Mouse (Mus musculus) hindbrain, embryonic 15.5 days (tissue): ENCODE data around the gene Arl13a. TPM values are rescaled to one million over a fixed set of nuclear protein-coding genes. Genes with fewer than 3 reads are reported as not detected.
A peak's percentile ranks its signal among the peaks of the same experiment; 100 is the strongest.
"Not testable (repeated sequence)": the region's sequence is repeated elsewhere in the genome, so short reads cannot be mapped to it uniquely, and the experiment has no call there.

ENCODE experiments used
- ATAC-seq: fragments of 200-750 bp; cut with Nextera tagmentation; 2 replicates; pipeline ENCODE4 v1.8.0; 2017; ENCODE audit warnings: low read depth, moderate number of reproducible peaks, moderate TSS enrichment; ENCODE audit not compliant: low FRiP score
- H3K27ac ChIP-seq: fragments of 300-500 bp; sonication (generic); replicated peaks from 2 replicates; pipeline ENCODE4 v1.5.1; 2015; ENCODE audit warnings: mild to moderate bottlenecking, inconsistent platforms
- H3K27me3 ChIP-seq: fragments of 300-500 bp; sonication (generic); 2 replicates; pipeline ENCODE4 v1.6.1; 2015; ENCODE audit warnings: control low read depth, inconsistent platforms
- H3K36me3 ChIP-seq: fragments of 300-500 bp; sonication (generic); 2 replicates; pipeline ENCODE4 v1.6.1; 2015; ENCODE audit warnings: control low read depth, inconsistent platforms
- H3K4me1 ChIP-seq: fragments of 300-500 bp; sonication (generic); replicated peaks from 2 replicates; pipeline ENCODE4 v1.6.1; 2015; ENCODE audit warnings: control low read depth, inconsistent platforms
- H3K4me2 ChIP-seq: fragments of 300-500 bp; sonication (generic); 2 replicates; pipeline ENCODE4 v1.6.1; 2015; ENCODE audit warnings: moderate library complexity, mild to moderate bottlenecking, inconsistent platforms
- H3K4me3 ChIP-seq: fragments of 300-500 bp; sonication (generic); 2 replicates; pipeline ENCODE4 v1.5.1; 2015; ENCODE audit warnings: mild to moderate bottlenecking, inconsistent platforms
- H3K9ac ChIP-seq: fragments of 300-500 bp; sonication (generic); 2 replicates; pipeline ENCODE4 v1.6.1; 2015; ENCODE audit warnings: inconsistent platforms
- H3K9me3 ChIP-seq: fragments of 300-500 bp; sonication (generic); 2 replicates; pipeline ENCODE4 v1.6.1; 2016; ENCODE audit warnings: control low read depth, inconsistent platforms
- WGBS: fragments of 180-500 bp; shearing (Covaris S2); methylation state at CpG from one replicate; pipeline ENCODE4 v1.1.7; 2015; 5-methylcytosine and 5-hydroxymethylcytosine counted together
- polyA plus RNA-seq: library from polyadenylated mRNA; unstranded; fragments of >200 nt; fragmentation: Nextera tagmentation; extraction: Ambion mirVana; gene quantifications from 2 replicates; pipeline ENCODE4 v1.2.1, GENCODE M21; 2015

The Arl13a gene
- not detected in 2 replicates for polyA plus RNA-seq

DNA sequence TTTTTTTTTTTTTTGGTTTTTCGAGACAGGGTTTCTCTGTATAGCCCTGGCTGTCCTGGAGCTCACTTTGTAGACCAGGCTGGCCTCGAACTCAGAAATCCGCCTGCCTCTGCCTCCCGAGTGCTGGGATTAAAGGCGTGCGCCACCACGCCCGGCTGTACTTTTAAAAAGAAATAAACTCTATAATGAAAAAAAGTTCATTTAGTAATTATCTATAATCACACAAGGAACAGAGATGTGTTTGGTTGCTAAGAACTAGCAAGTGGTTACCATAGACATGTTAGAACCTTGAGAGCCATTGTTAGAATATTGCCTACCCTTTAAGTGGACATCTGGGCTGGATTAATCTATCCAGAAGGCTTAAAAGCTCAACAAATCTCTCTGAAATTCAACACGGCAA, at the start of gene Arl13a:
Arl13a (plus strand) TSS at position 301 of the 400 bp plus-strand sequence.
- H3K4me2 ChIP-seq, H3K4me3 ChIP-seq, H3K36me3 ChIP-seq, ATAC-seq, H3K9ac ChIP-seq, H3K27me3 ChIP-seq, H3K27ac ChIP-seq, H3K9me3 ChIP-seq, H3K4me1 ChIP-seq: not testable (repeated sequence)
- WGBS, result 97% methylated on average over 9 of the region's 9 CpGs

- ATAC-seq, result no peak
These were observed 47.3 kb upstream of the Arl13a start for GRCm38 (mm10) chrX:134140024-134140423.

DNA sequence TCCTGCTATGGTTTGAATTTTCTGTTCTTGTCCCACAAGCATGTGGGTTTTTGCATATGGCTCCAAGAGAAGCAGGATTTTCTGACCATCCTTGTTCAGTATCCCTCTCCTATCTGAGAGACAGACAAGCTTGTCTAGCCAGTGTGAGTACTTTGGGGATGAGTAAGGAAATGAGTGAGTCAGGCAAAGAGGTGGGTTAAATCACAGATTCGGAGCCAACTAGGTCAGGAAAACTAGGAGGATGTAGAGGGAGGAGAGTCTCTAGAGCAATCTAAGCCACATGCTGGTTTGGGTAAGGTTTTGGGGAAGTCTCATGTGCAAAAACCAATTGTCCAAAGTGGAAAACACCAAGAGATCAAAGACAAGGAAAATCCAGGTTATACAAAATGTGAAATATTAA, 45.8 kb upstream of the Arl13a start:
- 83% methylated on average over 1 of the region's 1 CpGs for WGBS
- no peak for ATAC-seq
- Histone ChIP-seq H3K4me3 (no peak overlapping the region), H3K9me3 (no peaks in the 10 kb centered on the region), H3K27ac (no peak overlapping the region), H3K27me3 (no peaks in the 10 kb centered on the region), H3K4me1 (no peaks in the 10 kb centered on the region), H3K36me3 (no peaks in the 10 kb centered on the region), H3K9ac (no peak overlapping the region), H3K4me2 (no peak overlapping the region)

More at GRCm38 (mm10) chrX:134140024-134140423, 47.3 kb upstream of the Arl13a start:
- WGBS, result 80% methylated on average over 6 of the region's 6 CpGs
- Histone ChIP-seq H3K4me2 (no peak overlapping the region), H3K36me3 (no peaks in the 10 kb centered on the region), H3K4me3 (no peak overlapping the region), H3K9ac (no peak overlapping the region), H3K27ac (no peak overlapping the region), H3K4me1 (no peaks in the 10 kb centered on the region), H3K27me3 (no peaks in the 10 kb centered on the region), H3K9me3 (no peaks in the 10 kb centered on the region)

GRCm38 (mm10) chrX:134141986-134142385, 45.3 kb upstream of the Arl13a start:
- no peaks in the 10 kb centered on the region for H3K36me3 ChIP-seq
- no peak overlapping the region for H3K4me3 ChIP-seq
- WGBS, result 93% methylated on average over 4 of the region's 4 CpGs
- no peaks in the 10 kb centered on the region for H3K4me1 ChIP-seq
- no peak overlapping the region for H3K4me2 ChIP-seq
- no peaks in the 10 kb centered on the region for H3K9me3 ChIP-seq
- no peak overlapping the region for H3K9ac ChIP-seq
- H3K27me3 ChIP-seq, result no peaks in the 10 kb centered on the region
- no peak for ATAC-seq
- no peak overlapping the region for H3K27ac ChIP-seq

DNA sequence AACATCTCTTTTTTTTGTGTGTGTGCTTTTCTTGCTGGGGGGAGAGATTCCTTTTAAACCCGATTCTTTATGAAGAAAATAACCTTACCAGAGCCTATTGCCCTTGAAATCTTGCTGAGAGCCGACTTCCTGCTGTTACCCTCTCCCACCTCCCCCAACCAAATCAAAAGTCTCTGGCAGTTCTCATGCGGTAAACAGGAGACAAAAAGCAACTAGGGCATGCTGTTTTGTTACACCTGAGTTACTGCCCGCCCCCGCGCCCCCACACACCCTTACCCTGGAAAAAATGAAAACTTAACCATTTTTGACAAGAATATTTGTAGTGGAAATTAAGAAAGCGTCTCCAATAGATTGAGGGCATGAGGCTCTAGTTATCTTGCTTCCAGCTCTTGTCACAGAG, 29.1 kb upstream of the Arl13a start:
- no peak for ATAC-seq
- whole genome bisulfite sequencing, result 38% methylated on average over 7 of the region's 7 CpGs
- Histone ChIP-seq H3K27ac (no peak overlapping the region), H3K9me3 (no peaks in the 10 kb centered on the region), H3K4me3 (no peak overlapping the region), H3K4me1 (no peaks in the 10 kb centered on the region), H3K27me3 (0 out of 2 replicates have a peak, but pooled peaks cover 3% of the 10 kb centered on the region), H3K4me2 (no peak overlapping the region), H3K9ac (no peak overlapping the region), H3K36me3 (no peaks in the 10 kb centered on the region)

DNA sequence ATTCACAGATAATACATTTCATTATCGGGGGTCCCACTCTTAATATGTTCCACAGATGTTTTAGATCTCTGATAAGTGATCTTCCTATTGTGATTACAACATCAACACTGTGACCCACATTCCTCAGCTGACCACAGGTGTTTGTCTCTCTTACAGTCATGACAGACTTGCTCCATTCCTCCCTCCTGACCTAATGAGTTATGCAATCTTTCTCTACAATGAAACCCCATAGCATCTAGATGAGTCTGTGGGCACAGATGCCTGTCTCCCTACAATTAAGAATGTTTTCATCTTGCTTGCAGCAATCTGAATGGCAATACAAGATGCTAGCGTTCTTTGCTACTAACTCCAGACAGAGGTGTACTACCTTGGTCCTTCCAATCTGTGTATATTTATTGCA, 26.9 kb upstream of the Arl13a start:
- no peak overlapping the region for H3K9ac ChIP-seq
- no peaks in the 10 kb centered on the region for H3K4me1 ChIP-seq
- WGBS, result 83% methylated on average over 2 of the region's 2 CpGs
- H3K36me3 ChIP-seq, result no peaks in the 10 kb centered on the region
- H3K4me3 ChIP-seq, result no peak overlapping the region
- H3K27ac ChIP-seq, result no peak overlapping the region
- no peak for ATAC-seq
- 0 out of 2 replicates have a peak, but pooled peaks cover 3% of the 10 kb centered on the region for H3K27me3 ChIP-seq
- H3K9me3 ChIP-seq, result no peaks in the 10 kb centered on the region
- no peak overlapping the region for H3K4me2 ChIP-seq

DNA sequence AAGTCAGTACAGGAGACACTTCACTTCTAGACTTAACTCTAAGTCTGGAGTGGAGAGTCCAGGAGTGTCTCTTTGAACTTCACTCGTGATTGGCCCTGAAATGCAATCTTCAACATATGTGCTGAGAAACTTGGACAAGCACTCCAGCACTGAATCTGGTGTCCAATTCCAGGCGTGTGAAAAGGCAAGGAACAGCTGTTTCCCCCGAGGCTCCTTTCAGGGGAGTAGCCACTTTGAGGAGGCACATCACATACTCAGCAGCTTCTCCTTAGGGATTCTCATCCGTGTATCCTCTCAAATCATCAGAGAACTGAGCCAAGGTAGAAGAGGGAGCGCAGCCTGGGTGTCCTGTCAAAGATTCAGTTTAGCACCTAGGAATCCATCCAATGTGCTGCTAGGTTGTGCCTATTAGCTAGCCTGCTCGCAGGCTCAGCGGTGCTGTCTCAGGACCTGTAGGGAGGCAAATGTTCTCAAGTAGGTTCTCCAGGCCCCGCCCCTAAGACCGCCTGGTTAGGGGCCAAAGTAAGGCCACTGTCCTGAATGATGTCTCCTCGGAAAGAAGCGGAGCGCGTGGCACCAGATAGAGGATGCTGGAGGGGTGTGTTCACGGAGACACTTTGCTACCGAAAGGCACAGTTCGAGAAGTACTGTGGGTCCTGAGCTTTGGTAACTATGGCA, 25.1 kb upstream of the Arl13a start, which contains the start of gene Xkrx:
Xkrx (minus strand) TSS at position 34 of the 678 bp plus-strand sequence.
- peak within 1 kb of the TSS; percentile 59 for H3K4me2 ChIP-seq
- 0 out of 2 replicates have a peak, but pooled peaks cover 3% of the 10 kb centered on the region for H3K27me3 ChIP-seq
- H3K4me3 ChIP-seq, result peak within 1 kb of the TSS; percentile 41
- ATAC-seq, result no peak
- no peak within 1 kb of the TSS for H3K27ac ChIP-seq
- H3K9ac ChIP-seq, result 0 out of 2 replicates have a peak within 1 kb of the TSS, but pooled peaks have one; percentile 10
- H3K9me3 ChIP-seq, result no peaks in the 10 kb centered on the region
- H3K4me1 ChIP-seq, result no peaks in the 10 kb centered on the region
- no peaks in the 10 kb centered on the region for H3K36me3 ChIP-seq
- 32% methylated on average over 16 of the region's 16 CpGs for WGBS

DNA sequence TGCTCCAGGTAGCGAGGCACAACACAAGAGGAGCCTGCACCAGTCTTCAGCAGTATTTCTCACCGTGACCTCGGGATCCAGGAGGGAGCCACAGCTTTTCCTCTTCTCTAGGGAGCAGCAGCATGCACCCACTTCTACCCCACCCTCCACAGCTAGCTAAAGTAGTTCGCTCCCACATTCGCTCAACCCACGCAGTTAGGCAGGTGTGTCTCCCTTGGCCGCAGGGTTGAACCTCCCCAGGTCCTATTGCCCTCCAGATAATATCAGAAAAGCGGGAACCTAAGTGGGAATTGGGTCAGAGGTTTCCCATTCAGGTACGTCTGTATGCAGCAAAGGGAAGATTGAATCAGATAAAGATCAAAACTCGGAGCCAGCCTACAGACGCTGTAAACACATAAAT, 24.5 kb upstream of the Arl13a start:
- 0 out of 2 replicates have a peak, but pooled peaks have one; percentile 51 for ATAC-seq
- peak overlapping the region; percentile 41 for H3K4me3 ChIP-seq
- H3K27me3 ChIP-seq, result 0 out of 2 replicates have a peak, but pooled peaks cover 3% of the 10 kb centered on the region
- H3K27ac ChIP-seq, result no peak overlapping the region
- WGBS, result 32% methylated on average over 11 of the region's 11 CpGs
- H3K9me3 ChIP-seq, result no peaks in the 10 kb centered on the region
- peak overlapping the region; percentile 59 for H3K4me2 ChIP-seq
- 0 out of 2 replicates have a peak overlapping the region, but pooled peaks have one; percentile 10 for H3K9ac ChIP-seq
- H3K36me3 ChIP-seq, result no peaks in the 10 kb centered on the region
- no peaks in the 10 kb centered on the region for H3K4me1 ChIP-seq

DNA sequence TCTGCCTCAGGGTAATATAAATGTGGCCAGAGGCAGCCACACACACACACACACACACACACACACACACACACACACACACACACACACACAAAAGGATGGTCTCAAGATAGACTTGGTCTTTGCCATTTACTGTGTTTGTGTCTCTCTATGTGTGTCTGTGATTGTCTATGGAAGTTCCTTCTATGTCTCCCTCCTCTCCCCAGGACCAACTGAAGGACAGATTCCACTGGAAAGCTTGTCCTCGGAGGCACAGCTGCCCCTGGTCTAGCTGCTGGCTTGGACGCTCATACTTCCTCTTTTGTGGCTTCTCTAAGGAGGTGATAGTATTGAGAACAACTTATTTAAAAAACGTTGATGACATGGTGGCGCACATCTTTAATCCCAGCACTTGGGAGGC, 23.8 kb upstream of the Arl13a start:
- H3K4me1 ChIP-seq, result no peaks in the 10 kb centered on the region
- H3K4me2 ChIP-seq, result peak overlapping the region; percentile 59
- 0 out of 2 replicates have a peak, but pooled peaks cover 3% of the 10 kb centered on the region for H3K27me3 ChIP-seq
- no peaks in the 10 kb centered on the region for H3K36me3 ChIP-seq
- H3K4me3 ChIP-seq, result no peak overlapping the region
- 66% methylated on average over 4 of the region's 4 CpGs for WGBS
- H3K9me3 ChIP-seq, result no peaks in the 10 kb centered on the region
- no peak overlapping the region for H3K9ac ChIP-seq
- H3K27ac ChIP-seq, result no peak overlapping the region
- ATAC-seq, result no peak

DNA sequence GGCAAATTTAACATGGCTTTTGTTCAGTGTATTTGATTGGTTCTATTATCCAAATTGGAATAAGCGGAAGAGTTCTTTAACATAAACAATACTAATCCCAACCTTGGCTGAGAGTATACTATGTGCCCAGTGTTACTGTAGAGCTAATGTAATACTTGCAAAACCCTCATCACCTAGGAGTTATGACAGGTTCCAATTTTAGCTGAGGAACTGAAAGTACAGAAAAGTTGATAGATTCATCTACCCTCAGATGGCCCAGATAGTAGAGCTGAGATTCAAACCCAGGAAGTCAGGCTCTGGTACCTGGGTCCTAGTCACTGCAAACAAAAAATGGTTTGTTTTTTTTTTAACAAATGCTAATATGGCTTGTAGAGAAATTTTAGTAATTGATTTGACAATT, 16.7 kb upstream of the Arl13a start:
- H3K9me3 ChIP-seq, result no peaks in the 10 kb centered on the region
- 100% methylated on average over 1 of the region's 1 CpGs for WGBS
- ATAC-seq, result no peak

DNA sequence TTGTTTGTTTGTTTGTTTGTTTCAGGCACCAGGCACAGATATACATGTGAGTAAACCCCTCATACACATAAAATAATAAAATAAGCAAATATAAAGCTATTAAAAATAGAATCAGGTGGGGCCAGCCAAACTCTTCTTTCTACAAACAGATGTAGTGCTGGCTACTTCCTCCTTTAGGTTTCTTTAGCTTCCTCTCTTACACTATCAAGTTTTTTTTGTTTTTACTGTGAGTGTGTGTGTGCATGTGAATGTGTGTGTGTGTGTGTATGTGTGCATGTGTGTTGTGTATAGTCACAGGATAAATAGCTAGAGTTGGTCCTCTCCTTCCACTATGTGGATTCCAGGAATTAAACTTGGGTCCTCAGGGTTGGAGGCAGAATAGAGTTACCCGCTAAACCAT, 12.6 kb upstream of the Arl13a start:
- Histone ChIP-seq H3K4me2 (no peak overlapping the region), H3K9me3 (no peaks in the 10 kb centered on the region), H3K27ac (no peak overlapping the region), H3K4me3 (no peak overlapping the region), H3K4me1 (no peaks in the 10 kb centered on the region), H3K36me3 (no peaks in the 10 kb centered on the region), H3K27me3 (no peaks in the 10 kb centered on the region), H3K9ac (no peak overlapping the region)
- WGBS, result 93% methylated on average over 1 of the region's 1 CpGs
- no peak for ATAC-seq

More for the DNA sequence above, 16.7 kb upstream of the Arl13a start:
- H3K4me3 ChIP-seq, result no peak overlapping the region
- H3K4me1 ChIP-seq, result no peaks in the 10 kb centered on the region
- H3K4me2 ChIP-seq, result no peak overlapping the region
- no peak overlapping the region for H3K27ac ChIP-seq
- no peak overlapping the region for H3K9ac ChIP-seq
- no peaks in the 10 kb centered on the region for H3K27me3 ChIP-seq
- no peaks in the 10 kb centered on the region for H3K36me3 ChIP-seq

GRCm38 (mm10) chrX:134208491-134208890, 21.2 kb downstream of the Arl13a start:
- Histone ChIP-seq H3K27ac (no peak overlapping the region), H3K4me1 (no peaks in the 10 kb centered on the region), H3K27me3 (no peaks in the 10 kb centered on the region), H3K4me3 (no peak overlapping the region), H3K9me3 (no peaks in the 10 kb centered on the region), H3K4me2 (no peak overlapping the region), H3K9ac (no peak overlapping the region), H3K36me3 (no peaks in the 10 kb centered on the region)
- 85% methylated on average over 2 of the region's 2 CpGs for WGBS
- ATAC-seq, result no peak
